ENCODE assay signal across 8 mouse cellular contexts in the genomic region with DNA sequence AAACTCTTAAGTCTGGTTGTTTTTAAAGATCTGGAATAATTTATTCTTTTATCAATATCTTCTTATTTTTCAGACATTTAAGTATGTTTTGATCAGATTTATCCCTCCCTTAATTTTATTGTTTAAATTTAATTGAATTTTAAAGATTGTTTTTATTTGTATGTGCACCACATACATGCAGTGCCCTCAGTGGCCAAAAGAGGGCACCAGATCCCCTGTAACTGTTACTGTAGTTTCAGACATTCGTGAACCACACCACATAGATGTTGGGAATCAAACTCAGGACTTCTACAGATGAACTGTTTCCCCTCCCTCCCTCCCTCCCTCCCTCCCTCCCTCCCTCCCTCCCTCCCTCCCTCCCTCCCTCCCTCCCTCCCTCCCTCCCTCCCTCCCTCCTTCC. TPM values are rescaled to one million over a fixed set of nuclear protein-coding genes. Genes with fewer than 3 reads are reported as not detected.
DNase-seq lines count a peak whose midpoint lies in the region; ATAC-seq and TF ChIP-seq lines count a peak whose summit lies in the region.
"Had no signal": no experiment of that assay in that cellular context is flagged by ENCODE, and none has a peak within 500 bp of the region (broad histone marks: within the 10 kb centered on the region; RNA-seq: fewer than 3 reads in every experiment).

No protein-coding gene starts in this region.

- H3K9me3 ChIP-seq in hindbrain, embryonic 14.5 days (ENCODE audit: control insufficient read depth, low read length): no peaks in the 10 kb centered on the region
- no peaks in the 10 kb centered on the region for H3K9me3 ChIP-seq in hindbrain, embryonic 16.5 days (ENCODE audit: control insufficient read depth, low read length)
- no peaks in the 10 kb centered on the region for H3K9me3 ChIP-seq in limb, embryonic 14.5 days (ENCODE audit: control insufficient read depth, low read length)
- H3K9me3 ChIP-seq: embryonic facial prominence, embryonic 15.5 days had no signal

- peak; percentile 77 for TF ChIP-seq CTCF in cortical plate, adult 2 months (IDR thresholded peaks at IDR 0.05; ENCODE audit: extremely low read depth, insufficient read depth, low read length)

- TF ChIP-seq POLR2A in cortical plate, adult 2 months (IDR thresholded peaks at IDR 0.05; ENCODE audit: extremely low read depth, insufficient read depth, low read length): no peak
- TF ChIP-seq POLR2A in limb, embryonic 14.5 days (IDR thresholded peaks at IDR 0.05; ENCODE audit: borderline replicate concordance, extremely low read depth, insufficient read depth, insufficient read length): no peak

- H3K4me3 ChIP-seq in hindbrain, embryonic 14.5 days (replicated peaks; ENCODE audit: low read length): no peak overlapping the region
- no peak overlapping the region for H3K4me3 ChIP-seq in hindbrain, embryonic 16.5 days (ENCODE audit: low read length)
- no peak overlapping the region for H3K4me3 ChIP-seq in cortical plate, adult 2 months (ENCODE audit: insufficient read depth, low read length)
- H3K4me3 ChIP-seq in limb, embryonic 14.5 days (replicated peaks; ENCODE audit: low read length): no peak overlapping the region
- H3K4me3 ChIP-seq: embryonic facial prominence, embryonic 15.5 days had no signal

- H3K27me3 ChIP-seq in hindbrain, embryonic 14.5 days (ENCODE audit: control insufficient read depth, insufficient read depth, low read length): no peaks in the 10 kb centered on the region
- H3K27me3 ChIP-seq in hindbrain, embryonic 16.5 days (replicated peaks; ENCODE audit: control insufficient read depth, insufficient read depth, low read length): no peaks in the 10 kb centered on the region
- H3K27me3 ChIP-seq in limb, embryonic 14.5 days (ENCODE audit: control insufficient read depth, insufficient read depth, low read length): no peaks in the 10 kb centered on the region
- H3K27me3 ChIP-seq: embryonic facial prominence, embryonic 15.5 days had no signal

- no peaks in the 10 kb centered on the region for H3K4me1 ChIP-seq in hindbrain, embryonic 14.5 days (replicated peaks; ENCODE audit: control insufficient read depth, insufficient read depth, low read length)
- H3K4me1 ChIP-seq in hindbrain, embryonic 16.5 days (ENCODE audit: control insufficient read depth, insufficient read depth, low read depth, low read length): no peaks in the 10 kb centered on the region
- 0 out of 2 replicates have a peak, but pooled peaks cover 2% of the 10 kb centered on the region for H3K4me1 ChIP-seq in cortical plate, adult 2 months (ENCODE audit: control insufficient read depth, insufficient read depth, low read length)
- H3K4me1 ChIP-seq in limb, embryonic 14.5 days (ENCODE audit: control insufficient read depth, insufficient read depth, low read length): peaks cover 6% of the 10 kb centered on the region; the same call in 1 of the 2 replicates

- WGBS in hindbrain, embryonic 14.5 days: 0% methylated on average over 1 of the region's 1 CpGs
- WGBS in hindbrain, embryonic 16.5 days: 6% methylated on average over 1 of the region's 1 CpGs
- WGBS in limb, embryonic 14.5 days: 3% methylated on average over 1 of the region's 1 CpGs

- peak; percentile 76 for DNase-seq in hindbrain, embryonic 14.5 days (ENCODE audit: low spot score)
- peak; percentile 64 for DNase-seq in urinary bladder, postnatal 14 days (ENCODE audit: low spot score)
- DNase-seq in urinary bladder, adult 2 months (ENCODE audit: low spot score): no peak
- DNase-seq in limb, embryonic 14.5 days (ENCODE audit: low spot score): peak; percentile 52
- DNase-seq in thymus, postnatal 14 days: peak; percentile 42

- no peak overlapping the region for H3K4me2 ChIP-seq in hindbrain, embryonic 14.5 days (replicated peaks)
- no peak overlapping the region for H3K4me2 ChIP-seq in hindbrain, embryonic 16.5 days (ENCODE audit: low read length)
- no peak overlapping the region for H3K4me2 ChIP-seq in limb, embryonic 14.5 days (replicated peaks; ENCODE audit: low read depth, low read length, severe bottlenecking)
- H3K4me2 ChIP-seq: embryonic facial prominence, embryonic 15.5 days had no signal

- no peak overlapping the region for H3K27ac ChIP-seq in hindbrain, embryonic 14.5 days
- no peak overlapping the region for H3K27ac ChIP-seq in hindbrain, embryonic 16.5 days (ENCODE audit: low read depth, low read length)
- no peak overlapping the region for H3K27ac ChIP-seq in cortical plate, adult 2 months (ENCODE audit: insufficient read depth, low read length)
- H3K27ac ChIP-seq in limb, embryonic 14.5 days (replicated peaks; ENCODE audit: low read depth, low read length): no peak overlapping the region
- H3K27ac ChIP-seq: embryonic facial prominence, embryonic 15.5 days had no signal

- H3K36me3 ChIP-seq in hindbrain, embryonic 14.5 days (replicated peaks; ENCODE audit: control insufficient read depth, insufficient read depth): no peaks in the 10 kb centered on the region
- no peaks in the 10 kb centered on the region for H3K36me3 ChIP-seq in hindbrain, embryonic 16.5 days (ENCODE audit: control insufficient read depth, insufficient read depth, low read length)
- H3K36me3 ChIP-seq in limb, embryonic 14.5 days (ENCODE audit: control insufficient read depth, insufficient read depth, low read length): no peaks in the 10 kb centered on the region
- H3K36me3 ChIP-seq: embryonic facial prominence, embryonic 15.5 days had no signal

- ATAC-seq in hindbrain, embryonic 14.5 days (ENCODE audit: low FRiP score): no peak
- no peak for ATAC-seq in hindbrain, embryonic 16.5 days
- no peak for ATAC-seq in limb, embryonic 14.5 days (ENCODE audit: low FRiP score, low read depth)

- no peak overlapping the region for H3K9ac ChIP-seq in hindbrain, embryonic 14.5 days
- H3K9ac ChIP-seq in hindbrain, embryonic 16.5 days (ENCODE audit: low read depth, low read length): no peak overlapping the region
- H3K9ac ChIP-seq in limb, embryonic 14.5 days (ENCODE audit: low read depth, low read length, severe bottlenecking): no peak overlapping the region
- H3K9ac ChIP-seq: embryonic facial prominence, embryonic 15.5 days had no signal

RNA-seq across cellular contexts. Expression of gene Slc44a3, which starts 18.2 kb away (rescaled TPM):
- 0.51 and 1.1 TPM in 2 replicates for polyA plus RNA-seq in hindbrain, embryonic 14.5 days (2014; fragmentation: Nextera tagmentation; extraction: Ambion mirVana)
- 0.51 and 0.59 TPM in 2 replicates for polyA plus RNA-seq in hindbrain, embryonic 16.5 days (2015; fragmentation: Nextera tagmentation; extraction: Ambion mirVana)
- 15.7 and 18.8 TPM in 2 replicates for polyA plus RNA-seq in urinary bladder, adult 2 months (2012; rRNA removed)
- 0.08 TPM in 1 of 2 replicates, not detected in the other for polyA plus RNA-seq in cortical plate, adult 2 months (2012; rRNA removed)
- polyA plus RNA-seq in limb, embryonic 14.5 days (2012; rRNA removed): 0.82 and 0.91 TPM in 2 replicates
- polyA plus RNA-seq in limb, embryonic 14.5 days (2014; fragmentation: Nextera tagmentation; extraction: Ambion mirVana): 1.7 and 2.3 TPM in 2 replicates
